Mouse (Mus musculus) heart, embryonic 11.5 days (tissue): ENCODE measurements around the gene Cplx2. TPM values are rescaled to one million over a fixed set of nuclear protein-coding genes. Genes with fewer than 3 reads are reported as not detected.

Source experiments
- ATAC-seq: fragments of 200-750 bp; cut with Nextera tagmentation; replicated peaks from 2 replicates; pipeline ENCODE4 v1.8.0; 2017; ENCODE audit warnings: moderate library complexity; ENCODE audit not compliant: insufficient number of reproducible peaks, low FRiP score, low TSS enrichment
- H3K27ac ChIP-seq: fragments of 300-500 bp; sonication (generic); 2 replicates; pipeline ENCODE4 v1.5.1; 2014; ENCODE audit warnings: mild to moderate bottlenecking, low read depth, low read length
- H3K27me3 ChIP-seq: fragments of 300-500 bp; sonication (generic); 2 replicates; pipeline ENCODE4 v1.6.1; 2014; ENCODE audit warnings: mild to moderate bottlenecking, low read length, mixed read lengths; ENCODE audit not compliant: control insufficient read depth, insufficient read depth
- H3K36me3 ChIP-seq: fragments of 300-500 bp; sonication (generic); 2 replicates; pipeline ENCODE4 v1.6.1; 2014; ENCODE audit warnings: mild to moderate bottlenecking, low read length, moderate library complexity, mixed read lengths; ENCODE audit not compliant: control insufficient read depth, insufficient read depth
- H3K4me1 ChIP-seq: fragments of 300-500 bp; sonication (generic); 2 replicates; pipeline ENCODE4 v1.6.1; 2014; ENCODE audit warnings: low read length; ENCODE audit not compliant: control insufficient read depth, insufficient read depth
- H3K4me2 ChIP-seq: fragments of 300-500 bp; sonication (generic); 2 replicates; pipeline ENCODE4 v1.6.1; 2014; ENCODE audit warnings: mild to moderate bottlenecking, moderate library complexity
- H3K4me3 ChIP-seq: fragments of 300-500 bp; sonication (generic); 2 replicates; pipeline ENCODE4 v1.5.1; 2014; ENCODE audit warnings: low read depth, low read length
- H3K9ac ChIP-seq: fragments of 300-500 bp; sonication (generic); 2 replicates; pipeline ENCODE4 v1.6.1; 2014; ENCODE audit warnings: mild to moderate bottlenecking, low read depth, low read length, moderate library complexity
- H3K9me3 ChIP-seq: fragments of 300-500 bp; sonication (generic); replicated peaks from 2 replicates; pipeline ENCODE4 v1.6.1; 2016; ENCODE audit warnings: low read length; ENCODE audit not compliant: control insufficient read depth
- WGBS: fragments of 180-500 bp; shearing (Covaris S2); extraction: QIAGEN DNeasy Blood & Tissue Kit; methylation state at CpG from one replicate; pipeline ENCODE4 v1.1.7; 2014; ENCODE audit not compliant: insufficient replicate concordance; 5-methylcytosine and 5-hydroxymethylcytosine counted together
- polyA plus RNA-seq: library from polyadenylated mRNA; unstranded; fragments of >200 nt; fragmentation: Nextera tagmentation; extraction: Ambion mirVana; gene quantifications from 2 replicates; pipeline ENCODE4 v1.2.1, GENCODE M21; 2014

Cplx2 gene
- polyA plus RNA-seq, 1 experiment from 2014 or later, result 3.0 TPM

DNA sequence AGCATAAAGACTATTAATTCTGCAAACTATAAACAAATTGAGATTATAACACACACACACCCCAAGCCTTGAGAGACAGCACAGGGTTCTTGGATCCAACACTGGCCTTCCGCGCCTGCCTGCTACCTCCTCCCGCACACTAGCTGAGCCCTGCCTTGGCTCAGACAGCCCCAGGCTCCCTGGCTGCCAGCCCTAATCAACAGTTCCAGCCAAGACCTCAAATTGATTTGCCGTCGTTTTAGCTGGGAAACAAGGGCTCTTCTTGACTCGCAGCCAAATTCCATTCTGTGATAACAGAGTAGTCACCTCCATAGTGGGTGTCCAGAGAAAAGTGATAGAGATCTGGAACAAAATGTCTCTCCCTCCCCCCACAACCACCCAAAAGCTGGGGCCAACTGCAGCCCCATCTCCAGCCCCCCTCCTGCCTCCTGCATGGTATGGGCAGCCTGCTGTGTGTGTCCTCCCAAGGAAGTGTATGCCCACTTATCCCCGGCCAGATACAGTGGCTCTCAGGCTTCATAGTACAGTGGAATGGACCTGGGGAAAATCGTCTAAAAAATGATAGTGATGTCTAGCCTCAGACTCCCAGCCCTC lies 18.9 kb downstream of the Cplx2 start:
- 28% methylated on average over 8 of the region's 8 CpGs for WGBS
- H3K27ac ChIP-seq, result no peak overlapping the region

DNA sequence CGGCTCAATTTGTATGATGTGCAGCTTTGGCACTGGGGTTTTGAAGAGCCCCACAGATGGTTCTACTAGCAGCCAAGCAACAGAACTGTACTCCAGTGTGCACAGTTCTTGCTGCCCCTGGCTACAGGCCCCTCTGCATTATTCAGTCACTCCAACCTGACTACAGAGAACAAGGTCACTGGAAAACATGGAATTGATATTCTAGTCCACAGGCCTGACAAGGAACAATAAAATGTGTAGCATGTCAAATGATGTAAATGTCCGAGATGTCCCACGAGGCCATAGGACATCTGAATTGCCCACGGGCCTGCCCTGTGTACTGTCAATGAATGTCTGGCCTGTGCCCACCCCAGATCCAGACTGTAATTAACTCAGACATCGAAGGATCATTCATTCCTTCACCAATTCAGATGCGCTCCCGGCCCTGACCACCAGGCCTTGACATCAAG lies 19.4 kb downstream of the Cplx2 start:
- Histone ChIP-seq H3K27me3 (peaks cover 5% of the 10 kb centered on the region; the same call in 1 of the 2 replicates), H3K4me2 (no peak overlapping the region), H3K4me3 (no peak overlapping the region), H3K9ac (no peak overlapping the region), H3K4me1 (no peaks in the 10 kb centered on the region), H3K9me3 (no peaks in the 10 kb centered on the region), H3K36me3 (no peaks in the 10 kb centered on the region), H3K27ac (no peak overlapping the region)
- ATAC-seq, result no peak
- WGBS, result 80% methylated on average over 7 of the region's 7 CpGs

More for the DNA sequence above, 18.9 kb downstream of the Cplx2 start:
- Histone ChIP-seq H3K36me3 (no peaks in the 10 kb centered on the region), H3K4me1 (0 out of 2 replicates have a peak, but pooled peaks cover 2% of the 10 kb centered on the region), H3K27me3 (peaks cover 5% of the 10 kb centered on the region; the same call in 1 of the 2 replicates), H3K9me3 (no peaks in the 10 kb centered on the region), H3K4me3 (no peak overlapping the region), H3K4me2 (no peak overlapping the region; the same call in 1 of the 2 replicates), H3K9ac (no peak overlapping the region)
- no peak for ATAC-seq

DNA sequence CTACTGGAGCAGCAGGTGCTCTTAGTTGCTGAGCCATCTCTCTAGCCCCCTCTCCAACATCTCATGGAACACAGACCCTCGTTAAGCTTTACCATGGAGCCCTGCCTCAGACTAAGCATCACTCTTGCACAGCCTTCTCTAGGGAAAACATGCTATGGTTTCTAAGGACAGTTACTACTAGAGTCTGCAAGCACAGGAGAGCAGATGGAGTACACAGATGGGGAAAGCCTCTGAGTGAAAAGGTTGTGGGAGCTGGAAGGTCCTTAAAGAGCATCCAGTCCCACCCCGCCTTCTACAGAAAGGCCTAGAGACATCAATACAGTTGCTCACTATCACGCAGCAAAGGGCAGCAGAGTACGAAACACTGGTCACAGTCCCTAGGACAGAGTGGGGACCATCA lies 20.2 kb downstream of the Cplx2 start:
- H3K4me1 ChIP-seq, result no peaks in the 10 kb centered on the region
- no peaks in the 10 kb centered on the region for H3K9me3 ChIP-seq
- WGBS, result 87% methylated on average over 4 of the region's 4 CpGs
- no peak overlapping the region for H3K4me2 ChIP-seq
- no peak overlapping the region for H3K4me3 ChIP-seq
- H3K9ac ChIP-seq, result no peak overlapping the region
- no peak for ATAC-seq
- H3K36me3 ChIP-seq, result no peaks in the 10 kb centered on the region
- H3K27ac ChIP-seq, result no peak overlapping the region
- peaks cover 5% of the 10 kb centered on the region; the same call in 1 of the 2 replicates for H3K27me3 ChIP-seq

DNA sequence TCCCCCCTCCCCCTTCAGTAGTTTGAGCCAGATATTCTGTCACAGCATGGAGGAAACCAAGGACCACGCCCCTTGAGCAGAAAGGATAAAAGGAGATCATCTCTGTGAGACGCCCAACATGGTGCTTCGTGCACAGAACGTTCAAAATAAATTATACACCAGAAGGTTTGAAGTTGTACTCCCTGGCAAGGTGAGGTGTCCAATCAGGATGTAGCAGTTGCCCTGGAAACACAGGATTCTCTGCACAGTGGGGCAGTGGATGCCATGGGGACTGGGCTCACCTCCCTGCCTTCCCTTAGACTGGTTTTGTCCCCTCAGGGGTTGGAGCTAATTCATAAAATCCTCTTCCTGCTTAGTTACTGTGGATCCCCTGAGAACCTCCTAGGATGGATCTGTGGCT lies 25.9 kb downstream of the Cplx2 start:
- no peaks in the 10 kb centered on the region for H3K36me3 ChIP-seq
- H3K4me2 ChIP-seq, result no peak overlapping the region
- 70% methylated on average over 4 of the region's 4 CpGs for WGBS
- no peaks in the 10 kb centered on the region for H3K4me1 ChIP-seq
- H3K9me3 ChIP-seq, result no peaks in the 10 kb centered on the region
- no peak overlapping the region for H3K9ac ChIP-seq
- ATAC-seq, result no peak
- no peak overlapping the region for H3K4me3 ChIP-seq
- H3K27ac ChIP-seq, result no peak overlapping the region
- H3K27me3 ChIP-seq, result no peaks in the 10 kb centered on the region

DNA sequence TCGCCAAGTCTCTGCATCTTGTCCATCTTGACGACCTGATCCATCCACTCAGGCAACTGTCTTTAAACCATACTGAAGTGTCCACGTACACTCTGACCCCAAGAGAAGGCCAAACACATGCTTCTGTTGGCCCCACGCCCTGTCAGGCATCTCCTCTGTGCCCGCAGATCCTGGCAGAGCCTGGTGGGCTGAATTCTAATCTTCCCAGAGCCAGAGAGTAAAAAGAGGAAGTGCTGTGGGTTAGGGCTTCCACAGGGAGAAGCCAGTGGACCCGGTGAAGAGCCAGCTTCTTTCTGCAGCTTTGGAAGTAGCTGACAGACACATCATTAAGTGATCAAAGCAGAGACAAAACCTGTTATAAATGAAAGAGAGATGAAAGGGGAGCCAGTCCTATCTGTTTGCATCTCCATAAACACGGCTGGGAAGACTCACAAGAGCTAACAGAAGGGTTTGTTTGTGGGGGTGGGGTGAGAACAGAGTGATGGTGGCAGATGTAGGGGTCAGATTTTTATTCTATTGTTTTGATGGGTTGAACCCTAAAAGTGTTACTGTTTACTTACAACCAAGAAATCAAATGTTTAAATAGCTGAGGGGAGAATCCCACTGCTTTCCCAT lies 29.5 kb downstream of the Cplx2 start:
- H3K27me3 ChIP-seq, result no peaks in the 10 kb centered on the region
- ATAC-seq, result no peak
- H3K4me3 ChIP-seq, result no peak overlapping the region
- 53% methylated on average over 7 of the region's 7 CpGs for WGBS
- H3K4me1 ChIP-seq, result no peaks in the 10 kb centered on the region
- no peak overlapping the region for H3K4me2 ChIP-seq
- no peaks in the 10 kb centered on the region for H3K36me3 ChIP-seq
- H3K9me3 ChIP-seq, result no peaks in the 10 kb centered on the region
- no peak overlapping the region for H3K27ac ChIP-seq
- H3K9ac ChIP-seq, result no peak overlapping the region

DNA sequence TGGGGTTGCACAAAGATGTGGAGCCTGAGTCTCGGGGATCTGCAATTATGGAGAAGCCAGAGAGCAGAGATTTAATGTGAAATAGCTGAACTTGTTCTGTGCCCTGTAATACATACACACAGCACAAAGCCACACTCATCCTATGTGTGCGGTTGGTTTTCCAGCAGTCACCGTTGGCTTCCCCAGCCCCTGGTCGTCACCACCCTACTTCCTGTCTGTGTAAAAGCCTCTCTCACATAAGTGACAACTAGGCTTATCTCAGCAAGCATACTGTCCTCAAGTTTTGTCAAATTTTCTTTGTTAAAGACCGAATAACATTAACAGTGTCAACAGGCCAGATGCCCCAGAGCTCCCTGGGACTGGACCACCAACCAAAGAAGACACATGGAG lies 30.0 kb downstream of the Cplx2 start:
- ATAC-seq, result no peak
- H3K27ac ChIP-seq, result no peak overlapping the region
- no peaks in the 10 kb centered on the region for H3K9me3 ChIP-seq
- H3K36me3 ChIP-seq, result no peaks in the 10 kb centered on the region
- no peaks in the 10 kb centered on the region for H3K4me1 ChIP-seq
- no peak overlapping the region for H3K9ac ChIP-seq
- H3K4me2 ChIP-seq, result no peak overlapping the region
- H3K4me3 ChIP-seq, result no peak overlapping the region
- no peaks in the 10 kb centered on the region for H3K27me3 ChIP-seq
- 47% methylated on average over 5 of the region's 5 CpGs for WGBS

DNA sequence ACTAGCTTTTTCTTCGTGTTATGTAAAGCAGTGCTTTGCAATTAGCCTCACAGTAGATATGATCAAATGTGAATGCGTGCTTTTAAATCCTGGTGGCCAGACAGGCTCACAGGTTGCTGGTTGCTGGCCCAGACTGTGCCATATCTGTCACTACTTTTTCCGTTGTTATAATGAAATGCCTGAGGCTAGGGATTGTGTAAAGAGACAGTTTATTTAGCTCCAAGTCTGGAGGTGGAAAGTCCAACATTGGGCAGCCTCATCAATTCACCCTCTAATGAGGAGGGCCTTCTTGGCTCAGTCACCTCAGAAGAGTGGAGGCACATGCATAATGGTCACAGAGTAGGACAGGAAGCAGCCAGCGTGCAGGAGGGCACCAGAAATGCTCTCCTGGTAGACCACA lies 31.2 kb downstream of the Cplx2 start:
- Histone ChIP-seq H3K27me3 (no peaks in the 10 kb centered on the region), H3K9ac (no peak overlapping the region), H3K27ac (no peak overlapping the region), H3K4me1 (no peaks in the 10 kb centered on the region), H3K4me2 (no peak overlapping the region), H3K4me3 (no peak overlapping the region), H3K36me3 (no peaks in the 10 kb centered on the region), H3K9me3 (no peaks in the 10 kb centered on the region)
- 66% methylated on average over 4 of the region's 4 CpGs for WGBS
- no peak for ATAC-seq

DNA sequence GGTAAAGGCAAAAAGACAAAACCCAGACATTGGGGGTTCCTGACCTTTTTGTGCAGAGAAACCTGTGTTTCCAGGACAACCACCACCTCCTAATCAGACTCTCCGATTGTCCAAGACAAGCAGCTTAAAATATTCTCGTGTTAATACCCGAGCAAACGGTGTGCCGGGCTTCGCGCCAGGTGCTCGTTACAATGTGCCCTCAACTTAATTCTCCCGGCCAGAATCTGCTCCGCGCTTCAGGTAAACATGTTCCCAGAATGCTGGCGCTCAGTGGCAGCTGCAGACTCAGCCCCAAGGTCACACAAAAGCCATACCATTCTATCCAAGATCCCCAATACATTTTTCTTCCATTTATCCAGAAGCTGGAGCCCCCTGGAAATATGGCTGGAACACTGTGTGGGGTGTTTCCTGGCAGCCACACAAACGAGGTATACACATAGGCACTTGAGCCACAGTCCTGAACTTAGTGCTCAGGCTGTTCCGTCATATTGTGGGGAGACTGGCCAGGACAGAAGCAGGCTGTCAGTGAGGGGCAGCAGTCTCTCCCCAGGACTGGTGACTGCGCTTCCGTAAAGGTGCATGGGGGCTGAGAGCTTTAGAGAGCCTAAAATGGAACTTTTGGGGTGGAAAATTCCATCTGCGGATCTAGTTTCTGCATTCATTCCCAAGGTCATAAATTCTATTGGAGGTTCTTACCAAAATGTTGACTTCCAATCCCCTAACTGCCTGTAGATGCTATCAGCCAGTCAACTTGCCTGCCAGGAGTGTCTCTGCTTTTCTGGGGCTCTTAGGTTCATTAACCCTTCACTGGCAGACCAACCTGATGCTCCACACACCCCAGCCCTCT lies 32.3 kb downstream of the Cplx2 start:
- Histone ChIP-seq H3K36me3 (no peaks in the 10 kb centered on the region), H3K27me3 (no peaks in the 10 kb centered on the region), H3K4me1 (no peaks in the 10 kb centered on the region), H3K27ac (no peak overlapping the region), H3K4me2 (no peak overlapping the region), H3K4me3 (no peak overlapping the region), H3K9me3 (no peaks in the 10 kb centered on the region), H3K9ac (no peak overlapping the region)
- no peak for ATAC-seq
- 72% methylated on average over 17 of the region's 17 CpGs for WGBS
